Mouse (Mus musculus) embryonic fibroblast, embryonic 13.5 days (primary cell): Measurements from ENCODE around the gene Lhx5.

Source experiments
- CTCF ChIP-seq: IDR thresholded peaks from 2 replicates; pipeline ENCODE4 v1.5.1; 2011; ENCODE audit warnings: mild to moderate bottlenecking, control low read depth, low read length, moderate library complexity, borderline replicate concordance; ENCODE audit not compliant: insufficient read depth
- POLR2A ChIP-seq: IDR thresholded peaks from 2 replicates; pipeline ENCODE4 v1.6.1; 2011; ENCODE audit warnings: low read depth, mild to moderate bottlenecking, control low read depth, low read length, moderate library complexity

DNA sequence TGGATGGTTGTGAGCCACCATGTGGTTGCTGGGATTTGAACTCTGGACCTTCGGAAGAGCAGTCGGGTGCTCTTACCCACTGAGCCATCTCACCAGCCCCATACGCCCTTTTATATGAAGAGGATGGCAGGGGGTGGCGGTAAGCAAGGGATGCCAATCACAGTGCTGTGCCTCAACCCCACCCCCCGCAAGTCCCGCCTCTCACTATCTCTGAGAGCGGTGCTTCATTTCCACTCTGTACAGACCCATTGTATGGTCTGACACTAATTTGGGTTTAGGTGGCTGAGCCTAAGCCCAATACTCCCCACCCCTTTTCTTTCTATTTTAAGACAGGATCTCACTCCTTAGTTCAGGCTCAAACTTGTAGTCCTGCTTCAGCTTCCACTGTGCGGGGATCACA is 44.4 kb downstream of the Lhx5 start:
- no peak for TF ChIP-seq CTCF
- no peak for TF ChIP-seq POLR2A
